Comparison of ENCODE assay signal across 10 mouse cellular contexts in genomic region chr5:99274119-99274563, GRCm38 (mm10).
A peak's percentile ranks its signal among the peaks of the same experiment; 100 is the strongest.
DNase-seq lines count a peak whose midpoint lies in the region; ATAC-seq and TF ChIP-seq lines count a peak whose summit lies in the region.
"Had no signal": no experiment of that assay in that cellular context is flagged by ENCODE, and none has a peak within 500 bp of the region (broad histone marks: within the 10 kb centered on the region; RNA-seq: fewer than 3 reads in every experiment).

No protein-coding gene starts in this region.

- TF ChIP-seq CTCF in brain, embryonic 14.5 days (IDR thresholded peaks at IDR 0.05; ENCODE audit: borderline replicate concordance, extremely low read depth, insufficient read depth, insufficient read length): no peak
- no peak for TF ChIP-seq CTCF in intestine, postnatal 0 days (IDR thresholded peaks at IDR 0.05; ENCODE audit: low read depth)

- no peaks in the 10 kb centered on the region for H3K27me3 ChIP-seq in heart, embryonic 14.5 days (ENCODE audit: control insufficient read depth, insufficient read depth, low read length)
- no peaks in the 10 kb centered on the region for H3K27me3 ChIP-seq in embryonic facial prominence, embryonic 12.5 days
- H3K27me3 ChIP-seq in intestine, postnatal 0 days (replicated peaks; ENCODE audit: control insufficient read depth, insufficient read depth, low read length): no peaks in the 10 kb centered on the region

- no peak overlapping the region for H3K27ac ChIP-seq in heart, embryonic 14.5 days (replicated peaks in 1 of 2; ENCODE audit: control insufficient read depth in 1 of 2, insufficient read depth in 1 of 2, low read depth in 2 of 2, low read length in 2 of 2)
- H3K27ac ChIP-seq in embryonic facial prominence, embryonic 12.5 days: no peak overlapping the region
- no peak overlapping the region for H3K27ac ChIP-seq in intestine, postnatal 0 days (ENCODE audit: low read depth, low read length)
- H3K27ac ChIP-seq: liver, embryonic 13.5 days had no signal

- TF ChIP-seq POLR2A in brain, embryonic 14.5 days (IDR thresholded peaks at IDR 0.05; ENCODE audit: borderline replicate concordance, extremely low read depth, insufficient read depth, insufficient read length, poor library complexity, severe bottlenecking): no peak

- ATAC-seq in heart, embryonic 14.5 days (ENCODE audit: insufficient number of reproducible peaks, insufficient read depth, low FRiP score, low read depth): no peak
- ATAC-seq in embryonic facial prominence, embryonic 12.5 days (ENCODE audit: insufficient number of reproducible peaks, insufficient read depth, low FRiP score, low TSS enrichment): peak; percentile 52; the same call in 1 of the 2 replicates
- ATAC-seq in intestine, postnatal 0 days: no peak

- H3K9ac ChIP-seq in heart, embryonic 14.5 days (ENCODE audit: low read length): no peak overlapping the region
- H3K9ac ChIP-seq in embryonic facial prominence, embryonic 12.5 days: no peak overlapping the region
- no peak overlapping the region for H3K9ac ChIP-seq in intestine, postnatal 0 days (ENCODE audit: low read depth, low read length)
- H3K9ac ChIP-seq: liver, embryonic 13.5 days had no signal

- no peaks in the 10 kb centered on the region for H3K9me3 ChIP-seq in heart, embryonic 14.5 days (ENCODE audit: control insufficient read depth, low read length)
- H3K9me3 ChIP-seq in embryonic facial prominence, embryonic 12.5 days: no peaks in the 10 kb centered on the region
- H3K9me3 ChIP-seq in intestine, postnatal 0 days (ENCODE audit: control insufficient read depth): no peaks in the 10 kb centered on the region
- H3K9me3 ChIP-seq: liver, embryonic 13.5 days had no signal

- peaks cover 5 to 8% of the 10 kb centered on the region in 2 experiments; a peak in 3 of 4 replicates for H3K4me1 ChIP-seq in heart, embryonic 14.5 days (ENCODE audit: control insufficient read depth in 2 of 2, insufficient read depth in 2 of 2, low read length in 2 of 2)
- no peaks in the 10 kb centered on the region for H3K4me1 ChIP-seq in embryonic facial prominence, embryonic 12.5 days
- H3K4me1 ChIP-seq in intestine, postnatal 0 days (replicated peaks; ENCODE audit: control insufficient read depth, insufficient read depth, low read length): no peaks in the 10 kb centered on the region; the same call in 1 of the 2 replicates
- H3K4me1 ChIP-seq: liver, embryonic 13.5 days had no signal

- DNase-seq in heart, adult 8-10 months (ENCODE audit: low spot score): no peak
- DNase-seq in brain, embryonic 14.5 days (ENCODE audit: low read depth): peak; percentile 98
- peak; percentile 13 for DNase-seq in mesoderm, embryonic 11.5 days (ENCODE audit: low read depth, low spot score)
- no peak for DNase-seq in spleen, postnatal 10 days (ENCODE audit: low spot score in 2 of 2)
- DNase-seq in gastrocnemius, adult 18-20 months (ENCODE audit: low spot score): no peak
- DNase-seq: liver, embryonic 13.5 days; thymus, postnatal 14 days had no signal

- WGBS in heart, embryonic 14.5 days: 52% methylated on average over 12 of the region's 12 CpGs
- 61% methylated on average over 12 of the region's 12 CpGs for WGBS in embryonic facial prominence, embryonic 12.5 days
- 73% methylated on average over 12 of the region's 12 CpGs for WGBS in intestine, postnatal 0 days

- no peaks in the 10 kb centered on the region for H3K36me3 ChIP-seq in heart, embryonic 14.5 days (ENCODE audit: control insufficient read depth, insufficient read depth, low read length)
- H3K36me3 ChIP-seq in embryonic facial prominence, embryonic 12.5 days: no peaks in the 10 kb centered on the region
- no peaks in the 10 kb centered on the region for H3K36me3 ChIP-seq in intestine, postnatal 0 days (ENCODE audit: control insufficient read depth, insufficient read depth)
- H3K36me3 ChIP-seq: liver, embryonic 13.5 days had no signal

- H3K4me2 ChIP-seq in heart, embryonic 14.5 days (ENCODE audit: low read length): peak overlapping the region; percentile 24; the same call in 1 of the 2 replicates
- 0 out of 2 replicates have a peak overlapping the region, but pooled peaks have one; percentile 3 for H3K4me2 ChIP-seq in embryonic facial prominence, embryonic 12.5 days (replicated peaks)
- H3K4me2 ChIP-seq in intestine, postnatal 0 days (replicated peaks; ENCODE audit: low read depth): no peak overlapping the region
- H3K4me2 ChIP-seq: liver, embryonic 13.5 days had no signal

- H3K4me3 ChIP-seq in heart, embryonic 14.5 days (ENCODE audit: control insufficient read depth in 1 of 2, insufficient read depth in 1 of 2, low read depth in 1 of 2, low read length in 2 of 2): no peak overlapping the region
- H3K4me3 ChIP-seq in embryonic facial prominence, embryonic 12.5 days: no peak overlapping the region
- H3K4me3 ChIP-seq in intestine, postnatal 0 days (ENCODE audit: low read depth, low read length): no peak overlapping the region
- H3K4me3 ChIP-seq: liver, embryonic 13.5 days had no signal

Comparison
In these comparisons a context has a peak if more than half of its experiments do, and no peak if none do; other contexts are left out.
1. DNase-seq: peak in brain, embryonic 14.5 days (single experiment) and mesoderm, embryonic 11.5 days (single experiment); none in heart, adult 8-10 months (single experiment), spleen, postnatal 10 days (0 of 2) and gastrocnemius, adult 18-20 months (single experiment).